Mouse (Mus musculus) layer of hippocampus, postnatal 36 days (tissue): ENCODE measurements around the gene Pex26. TPM values are rescaled to one million over a fixed set of nuclear protein-coding genes. Genes with fewer than 3 reads are reported as not detected.

Experiments used
- DNase-seq, 2 experiments: peaks; one replicate each; pipeline ENCODE4 v3.0.0; 2022
- total RNA-seq, 2 experiments: library from RNA; stranded (reverse); gene quantifications; 2 replicates each; pipeline ENCODE4 v1.2.3; 2021

Pex26 gene
- total RNA-seq, 2 experiments from 2014 or later, result 11.6 to 11.9 TPM

GRCm38 (mm10) chr6:121166098-121166552 is 17.3 kb upstream of the Pex26 start:
- DNase-seq, result no peak

DNA sequence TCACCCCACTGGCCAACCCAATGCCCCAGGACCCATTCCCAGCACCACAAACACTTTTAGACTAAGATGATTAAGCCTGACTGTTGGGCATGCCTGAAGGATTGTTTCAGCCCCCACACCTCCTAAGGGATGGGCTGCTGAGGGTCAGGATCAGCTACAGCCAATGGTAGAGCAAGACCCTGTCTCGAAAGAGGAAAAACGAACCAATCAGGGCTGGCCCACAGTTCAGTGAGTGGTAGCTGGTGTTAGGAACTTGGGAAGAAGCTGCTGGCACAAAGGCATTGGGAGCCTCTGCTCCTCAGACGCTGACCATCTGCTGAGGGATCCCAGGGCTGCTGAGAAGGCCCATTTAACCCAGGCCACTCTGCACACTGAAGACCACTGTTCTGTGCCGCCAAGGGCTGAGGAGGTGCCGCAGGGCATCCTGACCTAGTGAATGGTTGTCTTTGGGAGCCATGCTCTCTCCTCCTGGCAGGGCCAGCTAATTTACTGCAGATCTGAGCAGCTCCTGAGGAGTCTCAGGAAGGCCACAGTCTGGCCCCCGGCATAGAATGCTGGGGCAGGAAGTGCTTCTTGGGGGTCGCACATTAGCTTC is 16.0 kb upstream of the Pex26 start:
- no peak for DNase-seq

GRCm38 (mm10) chr6:121171102-121171501 is 12.4 kb upstream of the Pex26 start:
- no peak for DNase-seq

GRCm38 (mm10) chr6:121173471-121173870 is 10.0 kb upstream of the Pex26 start:
- DNase-seq, result no peak

- DNase-seq, result no peak
Observed at GRCm38 (mm10) chr6:121174761-121175160, 8.7 kb upstream of the Pex26 start.

- DNase-seq, result no peak
Observed at GRCm38 (mm10) chr6:121176011-121176730, 7.3 kb upstream of the Pex26 start.

- no peak for DNase-seq
Observed at GRCm38 (mm10) chr6:121176731-121177098, 6.8 kb upstream of the Pex26 start.

DNA sequence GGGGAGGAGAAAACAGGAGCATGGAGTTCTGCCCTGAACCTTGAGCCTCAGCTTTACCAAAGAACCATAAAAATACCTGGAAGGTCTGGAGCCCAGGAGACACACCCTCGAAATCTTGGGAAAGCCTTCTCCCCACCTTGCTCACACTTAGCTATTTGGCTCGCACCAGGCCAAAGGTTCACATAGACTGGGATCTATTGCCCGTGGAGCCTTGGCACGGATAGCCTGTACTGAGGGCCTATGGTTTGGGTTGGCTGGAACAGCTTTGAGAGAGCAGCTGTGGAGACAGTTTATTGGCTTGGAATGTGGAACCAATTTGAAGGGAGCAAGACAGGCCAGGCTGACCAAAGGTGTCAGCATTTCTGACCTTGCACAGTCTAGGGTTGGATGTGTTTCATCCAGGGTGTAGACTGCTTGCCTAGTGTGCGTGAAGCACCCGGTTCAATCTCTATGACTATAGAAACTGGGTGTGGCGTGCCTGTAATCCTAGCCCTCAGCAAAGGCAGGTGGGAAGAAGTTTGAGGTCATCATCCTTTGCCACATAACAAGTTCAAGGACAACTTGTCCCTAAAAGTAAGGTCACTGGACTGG is 6.3 kb upstream of the Pex26 start:
- no peak for DNase-seq

GRCm38 (mm10) chr6:121178700-121179358 is 4.6 kb upstream of the Pex26 start:
- peak in 1 of 2 experiments; percentile 57 for DNase-seq

- no peak for DNase-seq
Observed at GRCm38 (mm10) chr6:121179846-121180245, 3.6 kb upstream of the Pex26 start.

GRCm38 (mm10) chr6:121184198-121185140 is 1.0 kb downstream of the Pex26 start:
- DNase-seq, result peak; percentile 10 to 20

DNA sequence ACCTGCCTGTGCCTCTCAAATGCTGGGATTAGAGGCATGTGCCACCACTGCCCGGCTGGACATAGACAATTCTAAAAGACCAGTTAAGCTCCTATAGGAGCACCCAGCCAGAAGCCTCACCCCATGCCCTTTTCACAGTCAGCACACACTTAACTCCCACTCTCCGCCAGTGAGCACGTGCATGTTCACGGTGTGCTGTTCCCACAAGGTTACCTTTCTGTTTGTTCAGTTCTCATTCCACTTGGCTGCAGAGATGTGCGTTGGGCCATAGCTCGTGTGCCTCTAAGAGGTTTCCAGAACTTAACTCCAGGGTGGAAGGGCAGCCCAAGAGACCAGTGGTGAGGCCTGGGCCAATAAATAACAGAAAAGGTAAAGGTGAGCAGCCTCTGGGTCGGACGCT is 1.8 kb downstream of the Pex26 start:
- DNase-seq, result no peak

DNA sequence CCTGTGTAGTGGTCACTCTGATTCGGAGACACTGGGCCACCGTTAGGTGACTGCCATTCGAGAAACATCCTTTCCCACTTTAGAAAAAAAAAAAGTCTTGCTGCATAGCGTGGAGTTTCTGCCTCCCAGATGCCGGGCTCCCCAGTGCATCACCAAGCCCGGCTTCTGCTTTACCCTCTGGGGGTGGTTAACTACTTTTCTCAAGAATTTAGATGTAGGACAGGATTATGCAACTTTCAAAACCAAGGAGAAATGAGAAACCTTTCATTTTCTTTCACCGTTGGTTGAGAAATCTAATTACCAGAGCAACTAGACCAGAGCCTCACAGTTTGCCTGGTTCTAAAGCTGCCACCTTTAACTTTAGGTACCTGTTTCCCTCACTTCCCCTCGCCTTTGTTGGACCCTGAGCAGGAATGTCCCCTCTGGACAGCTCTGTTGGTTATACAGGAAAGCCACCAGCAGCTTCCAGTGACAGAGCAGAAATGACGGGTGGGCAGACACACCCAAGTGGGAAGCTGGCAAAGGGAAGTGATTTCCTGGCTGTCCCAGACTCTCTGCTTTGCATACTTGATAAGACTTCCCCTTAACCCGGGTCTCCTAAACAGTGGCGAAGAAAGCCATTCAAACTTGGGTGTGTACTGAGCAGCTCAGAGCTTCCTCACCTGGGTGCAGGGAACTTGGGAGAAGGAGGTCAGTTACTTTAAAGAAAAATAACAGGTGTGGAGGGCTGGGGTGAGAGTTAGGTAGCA is 8.0 kb downstream of the Pex26 start:
- DNase-seq, result no peak

- no peak for DNase-seq
Observed at GRCm38 (mm10) chr6:121194061-121194955, 10.8 kb downstream of the Pex26 start.

GRCm38 (mm10) chr6:121194956-121195731 is 11.7 kb downstream of the Pex26 start:
- DNase-seq, result peak in 1 of 2 experiments; percentile 22

- DNase-seq, result no peak
Observed at GRCm38 (mm10) chr6:121197807-121198365, 14.4 kb downstream of the Pex26 start.

GRCm38 (mm10) chr6:121200458-121200857 is 17.0 kb downstream of the Pex26 start:
- no peak for DNase-seq

GRCm38 (mm10) chr6:121202026-121202425 is 18.6 kb downstream of the Pex26 start:
- no peak for DNase-seq

DNA sequence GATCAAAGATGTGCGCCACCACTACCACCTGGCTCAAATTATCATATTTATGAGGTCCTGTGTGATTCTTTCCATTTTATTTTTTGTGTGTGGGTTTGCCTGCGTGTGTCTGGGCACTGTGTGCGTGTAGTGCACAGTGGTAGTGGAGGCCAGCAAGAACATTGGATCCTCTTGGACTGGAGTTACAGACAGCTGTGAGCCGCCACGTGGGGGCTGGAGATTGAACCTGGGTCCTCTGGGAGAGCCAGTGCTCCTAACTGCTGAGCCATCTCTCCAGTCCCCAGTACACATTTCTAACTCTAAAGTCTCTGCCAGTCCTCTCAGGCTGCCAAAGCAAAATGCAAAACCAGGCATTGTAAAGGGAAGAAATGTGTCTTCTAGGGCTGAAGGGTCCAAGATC is 23.0 kb downstream of the Pex26 start:
- DNase-seq, result no peak
